Mouse (Mus musculus) lung, embryonic 15.5 days (tissue): ENCODE results near the gene Heatr5a. TPM values are rescaled to one million over a fixed set of nuclear protein-coding genes. Genes with fewer than 3 reads are reported as not detected.

ENCODE experiments used
- ATAC-seq: fragments of 200-750 bp; cut with Nextera tagmentation; 2 replicates; pipeline ENCODE4 v1.8.0; 2017; ENCODE audit warnings: moderate number of reproducible peaks, borderline replicate concordance; ENCODE audit not compliant: low FRiP score, low TSS enrichment; ENCODE audit errors: extremely low read depth
- H3K27ac ChIP-seq: fragments of 300-500 bp; sonication (generic); 2 replicates; pipeline ENCODE4 v1.5.1; 2015; ENCODE audit warnings: moderate library complexity, mild to moderate bottlenecking, inconsistent platforms
- H3K27me3 ChIP-seq: fragments of 300-500 bp; sonication (generic); 2 replicates; pipeline ENCODE4 v1.6.1; 2015; ENCODE audit warnings: inconsistent platforms
- H3K36me3 ChIP-seq: fragments of 300-500 bp; sonication (generic); 2 replicates; pipeline ENCODE4 v1.6.1; 2015; ENCODE audit warnings: inconsistent platforms
- H3K4me1 ChIP-seq: fragments of 300-500 bp; sonication (generic); 2 replicates; pipeline ENCODE4 v1.6.1; 2015; ENCODE audit warnings: inconsistent platforms
- H3K4me2 ChIP-seq: fragments of 300-500 bp; sonication (generic); 2 replicates; pipeline ENCODE4 v1.6.1; 2015; ENCODE audit warnings: inconsistent platforms, mild to moderate bottlenecking, moderate library complexity
- H3K4me3 ChIP-seq: fragments of 300-500 bp; sonication (generic); 2 replicates; pipeline ENCODE4 v1.5.1; 2015; ENCODE audit warnings: mild to moderate bottlenecking, inconsistent platforms
- H3K9ac ChIP-seq: fragments of 300-500 bp; sonication (generic); 2 replicates; pipeline ENCODE4 v1.6.1; 2015; ENCODE audit warnings: inconsistent platforms
- H3K9me3 ChIP-seq: fragments of 300-500 bp; sonication (generic); 2 replicates; pipeline ENCODE4 v1.6.1; 2016; ENCODE audit warnings: inconsistent platforms
- WGBS: fragments of 180-500 bp; shearing (Covaris S2); methylation state at CpG from one replicate; pipeline ENCODE4 v1.1.7; 2015; 5-methylcytosine and 5-hydroxymethylcytosine counted together
- polyA plus RNA-seq: library from polyadenylated mRNA; unstranded; fragments of >200 nt; fragmentation: Nextera tagmentation; extraction: Ambion mirVana; gene quantifications from 2 replicates; pipeline ENCODE4 v1.2.1, GENCODE M21; 2015

Heatr5a gene
- polyA plus RNA-seq, 1 experiment from 2014 or later, result 13.8 TPM

- WGBS, result 87% methylated on average over 5 of the region's 5 CpGs
- H3K27me3 ChIP-seq, result no peaks in the 10 kb centered on the region
These were observed 61.9 kb downstream of the Heatr5a start for GRCm38 (mm10) chr12:51909202-51909601.

GRCm38 (mm10) chr12:51907543-51907942 is 63.6 kb downstream of the Heatr5a start:
- no peak overlapping the region for H3K9ac ChIP-seq
- H3K4me1 ChIP-seq, result no peaks in the 10 kb centered on the region
- no peak for ATAC-seq
- H3K4me2 ChIP-seq, result no peak overlapping the region
- H3K9me3 ChIP-seq, result no peaks in the 10 kb centered on the region
- no peak overlapping the region for H3K4me3 ChIP-seq
- H3K27ac ChIP-seq, result no peak overlapping the region
- WGBS, result 82% methylated on average over 3 of the region's 3 CpGs
- H3K36me3 ChIP-seq, result peaks cover 20% of the 10 kb centered on the region
- no peaks in the 10 kb centered on the region for H3K27me3 ChIP-seq

More at GRCm38 (mm10) chr12:51909202-51909601, 61.9 kb downstream of the Heatr5a start:
- no peak overlapping the region for H3K9ac ChIP-seq
- no peaks in the 10 kb centered on the region for H3K9me3 ChIP-seq
- no peak overlapping the region for H3K4me2 ChIP-seq
- no peaks in the 10 kb centered on the region for H3K4me1 ChIP-seq
- peaks cover 29% of the 10 kb centered on the region for H3K36me3 ChIP-seq
- ATAC-seq, result no peak
- no peak overlapping the region for H3K4me3 ChIP-seq
- H3K27ac ChIP-seq, result no peak overlapping the region

GRCm38 (mm10) chr12:51900551-51900950 is 70.6 kb downstream of the Heatr5a start:
- Histone ChIP-seq H3K4me1 (no peaks in the 10 kb centered on the region), H3K9ac (no peak overlapping the region), H3K9me3 (no peaks in the 10 kb centered on the region), H3K27ac (no peak overlapping the region), H3K4me3 (no peak overlapping the region), H3K27me3 (no peaks in the 10 kb centered on the region), H3K36me3 (peaks cover 39% of the 10 kb centered on the region), H3K4me2 (no peak overlapping the region)
- 88% methylated on average over 7 of the region's 7 CpGs for WGBS
- ATAC-seq, result no peak

- Histone ChIP-seq H3K4me2 (no peak overlapping the region), H3K27ac (no peak overlapping the region), H3K4me1 (no peaks in the 10 kb centered on the region), H3K36me3 (peaks cover 47% of the 10 kb centered on the region), H3K9ac (no peak overlapping the region), H3K27me3 (no peaks in the 10 kb centered on the region), H3K9me3 (no peaks in the 10 kb centered on the region), H3K4me3 (no peak overlapping the region)
- no peak for ATAC-seq
- 79% methylated on average over 4 of the region's 4 CpGs for WGBS
These were observed 74.2 kb downstream of the Heatr5a start for GRCm38 (mm10) chr12:51896901-51897300.

- Histone ChIP-seq H3K27ac (no peak overlapping the region), H3K9me3 (no peaks in the 10 kb centered on the region), H3K27me3 (no peaks in the 10 kb centered on the region), H3K4me1 (0 out of 2 replicates have a peak, but pooled peaks cover 5% of the 10 kb centered on the region), H3K9ac (no peak overlapping the region), H3K36me3 (peaks cover 43% of the 10 kb centered on the region), H3K4me3 (no peak overlapping the region), H3K4me2 (no peak overlapping the region)
- no peak for ATAC-seq
- 69% methylated on average over 12 of the region's 12 CpGs for WGBS
These were observed 82.5 kb downstream of the Heatr5a start for GRCm38 (mm10) chr12:51888609-51889008.

GRCm38 (mm10) chr12:51887301-51888290 is 83.5 kb downstream of the Heatr5a start:
- Histone ChIP-seq H3K4me1 (0 out of 2 replicates have a peak, but pooled peaks cover 5% of the 10 kb centered on the region), H3K36me3 (peaks cover 42% of the 10 kb centered on the region), H3K27ac (peak overlapping the region; percentile 25; the same call in 1 of the 2 replicates), H3K9ac (no peak overlapping the region), H3K9me3 (no peaks in the 10 kb centered on the region), H3K27me3 (no peaks in the 10 kb centered on the region), H3K4me2 (no peak overlapping the region), H3K4me3 (no peak overlapping the region)
- ATAC-seq, result no peak
- WGBS, result 57% methylated on average over 11 of the region's 11 CpGs

GRCm38 (mm10) chr12:51886369-51886768 is 84.8 kb downstream of the Heatr5a start:
- no peaks in the 10 kb centered on the region for H3K9me3 ChIP-seq
- H3K27me3 ChIP-seq, result no peaks in the 10 kb centered on the region
- 0 out of 2 replicates have a peak, but pooled peaks cover 5% of the 10 kb centered on the region for H3K4me1 ChIP-seq
- H3K27ac ChIP-seq, result no peak overlapping the region
- no peak overlapping the region for H3K4me3 ChIP-seq
- no peak overlapping the region for H3K9ac ChIP-seq
- no peak overlapping the region for H3K4me2 ChIP-seq
- no peak for ATAC-seq
- WGBS, result 86% methylated on average over 6 of the region's 6 CpGs
- peaks cover 45% of the 10 kb centered on the region for H3K36me3 ChIP-seq

- no peaks in the 10 kb centered on the region for H3K9me3 ChIP-seq
- 71% methylated on average over 2 of the region's 2 CpGs for WGBS
- H3K4me3 ChIP-seq, result no peak overlapping the region
- no peak for ATAC-seq
- no peak overlapping the region for H3K27ac ChIP-seq
- H3K27me3 ChIP-seq, result no peaks in the 10 kb centered on the region
- peaks cover 47% of the 10 kb centered on the region for H3K36me3 ChIP-seq
- 0 out of 2 replicates have a peak, but pooled peaks cover 5% of the 10 kb centered on the region for H3K4me1 ChIP-seq
- H3K4me2 ChIP-seq, result no peak overlapping the region
- H3K9ac ChIP-seq, result no peak overlapping the region
These were observed 86.3 kb downstream of the Heatr5a start for GRCm38 (mm10) chr12:51884801-51885200.

GRCm38 (mm10) chr12:51883297-51883805 is 87.8 kb downstream of the Heatr5a start:
- WGBS, result 86% methylated on average over 9 of the region's 9 CpGs
- Histone ChIP-seq H3K9me3 (no peaks in the 10 kb centered on the region), H3K4me1 (0 out of 2 replicates have a peak, but pooled peaks cover 5% of the 10 kb centered on the region), H3K27ac (no peak overlapping the region), H3K36me3 (peaks cover 44% of the 10 kb centered on the region), H3K9ac (no peak overlapping the region), H3K4me2 (no peak overlapping the region), H3K27me3 (no peaks in the 10 kb centered on the region), H3K4me3 (no peak overlapping the region)
- ATAC-seq, result no peak

- ATAC-seq, result no peak
- 80% methylated on average over 6 of the region's 6 CpGs for WGBS
- Histone ChIP-seq H3K4me3 (no peak overlapping the region), H3K27ac (no peak overlapping the region; the same call in 1 of the 2 replicates), H3K27me3 (no peaks in the 10 kb centered on the region), H3K9me3 (no peaks in the 10 kb centered on the region), H3K4me2 (no peak overlapping the region), H3K9ac (no peak overlapping the region), H3K4me1 (0 out of 2 replicates have a peak, but pooled peaks cover under 1% of the 10 kb centered on the region), H3K36me3 (peaks cover 46% of the 10 kb centered on the region; the same call in 1 of the 2 replicates)
These were observed 88.4 kb downstream of the Heatr5a start for GRCm38 (mm10) chr12:51882606-51883296.

GRCm38 (mm10) chr12:51881775-51882174 is 89.3 kb downstream of the Heatr5a start:
- H3K4me1 ChIP-seq, result no peaks in the 10 kb centered on the region
- no peak overlapping the region for H3K9ac ChIP-seq
- H3K36me3 ChIP-seq, result peaks cover 56% of the 10 kb centered on the region; the same call in 1 of the 2 replicates
- H3K27me3 ChIP-seq, result no peaks in the 10 kb centered on the region
- H3K27ac ChIP-seq, result no peak overlapping the region
- no peak overlapping the region for H3K4me2 ChIP-seq
- no peak overlapping the region for H3K4me3 ChIP-seq
- no peak for ATAC-seq
- 82% methylated on average over 2 of the region's 2 CpGs for WGBS
- H3K9me3 ChIP-seq, result no peaks in the 10 kb centered on the region
